Mouse (Mus musculus): ENCODE measurements around the gene Maml3. TPM values are rescaled to one million over a fixed set of nuclear protein-coding genes. Genes with fewer than 3 reads are reported as not detected.

Maml3 gene
- polyA plus RNA-seq, 1 experiment from 2014 or later: 0.65 TPM

GRCm38 (mm10) chr3:51869980-51870379 lies 234.9 kb downstream of the Maml3 start:
- Histone ChIP-seq H3K27ac (ENCODE audit: low read depth) (no peak overlapping the region), H3K4me1 (ENCODE audit: insufficient read depth) (peaks cover 14% of the 10 kb centered on the region), H3K36me3 (replicated peaks; ENCODE audit: insufficient read depth, low read length) (no peaks in the 10 kb centered on the region), H3K9me3 (ENCODE audit: low read length) (no peaks in the 10 kb centered on the region), H3K27me3 (ENCODE audit: insufficient read depth, low read length) (no peaks in the 10 kb centered on the region), H3K4me3 (ENCODE audit: low read depth, low read length) (no peak overlapping the region), H3K4me2 (ENCODE audit: low read depth, low read length) (no peak overlapping the region), H3K9ac (replicated peaks) (no peak overlapping the region)
- ATAC-seq (no peak), DNase-seq (no peak)
- WGBS (ENCODE audit: insufficient replicate concordance): 74% methylated on average over 6 of the region's 6 CpGs
- TF ChIP-seq EP300 (IDR thresholded peaks at IDR 0.05; ENCODE audit: low read depth) (no peak), CTCF (IDR thresholded peaks at IDR 0.05; ENCODE audit: low read depth) (no peak)

- no peak overlapping the region for H3K9ac ChIP-seq (replicated peaks)
- no peak for TF ChIP-seq CTCF (IDR thresholded peaks at IDR 0.05; ENCODE audit: low read depth)
- TF ChIP-seq EP300 (IDR thresholded peaks at IDR 0.05; ENCODE audit: low read depth): no peak
- H3K4me2 ChIP-seq (ENCODE audit: low read depth, low read length): no peak overlapping the region
- ATAC-seq (no peak), DNase-seq (no peak)
- no peaks in the 10 kb centered on the region for H3K27me3 ChIP-seq (ENCODE audit: insufficient read depth, low read length)
- no peaks in the 10 kb centered on the region for H3K9me3 ChIP-seq (ENCODE audit: low read length)
- H3K4me1 ChIP-seq (ENCODE audit: insufficient read depth): peaks cover 10% of the 10 kb centered on the region
- WGBS (ENCODE audit: insufficient replicate concordance): 37% methylated on average over 5 of the region's 5 CpGs
- no peaks in the 10 kb centered on the region for H3K36me3 ChIP-seq (replicated peaks; ENCODE audit: insufficient read depth, low read length)
- H3K4me3 ChIP-seq (ENCODE audit: low read depth, low read length): no peak overlapping the region
- no peak overlapping the region for H3K27ac ChIP-seq (ENCODE audit: low read depth)
These were observed 236.0 kb downstream of the Maml3 start for GRCm38 (mm10) chr3:51868857-51869256.

GRCm38 (mm10) chr3:51866446-51866845 lies 238.4 kb downstream of the Maml3 start:
- DNase-seq (no peak), ATAC-seq (no peak)
- H3K4me1 ChIP-seq (ENCODE audit: insufficient read depth): peaks cover 3% of the 10 kb centered on the region; the same call in 1 of the 2 replicates
- H3K27ac ChIP-seq (ENCODE audit: low read depth): no peak overlapping the region
- no peak overlapping the region for H3K4me2 ChIP-seq (ENCODE audit: low read depth, low read length)
- H3K27me3 ChIP-seq (ENCODE audit: insufficient read depth, low read length): no peaks in the 10 kb centered on the region
- WGBS (ENCODE audit: insufficient replicate concordance): 79% methylated on average over 5 of the region's 5 CpGs
- H3K36me3 ChIP-seq (replicated peaks; ENCODE audit: insufficient read depth, low read length): no peaks in the 10 kb centered on the region
- no peak overlapping the region for H3K9ac ChIP-seq (replicated peaks)
- H3K9me3 ChIP-seq (ENCODE audit: low read length): no peaks in the 10 kb centered on the region
- H3K4me3 ChIP-seq (ENCODE audit: low read depth, low read length): no peak overlapping the region
- no peak for TF ChIP-seq CTCF (IDR thresholded peaks at IDR 0.05; ENCODE audit: low read depth)
- no peak for TF ChIP-seq EP300 (IDR thresholded peaks at IDR 0.05; ENCODE audit: low read depth)

GRCm38 (mm10) chr3:51861631-51862030 lies 243.2 kb downstream of the Maml3 start:
- TF ChIP-seq EP300 (IDR thresholded peaks at IDR 0.05; ENCODE audit: low read depth) (no peak), CTCF (IDR thresholded peaks at IDR 0.05; ENCODE audit: low read depth) (no peak)
- Histone ChIP-seq H3K4me1 (ENCODE audit: insufficient read depth) (no peaks in the 10 kb centered on the region), H3K4me2 (ENCODE audit: low read depth, low read length) (no peak overlapping the region), H3K9ac (replicated peaks) (no peak overlapping the region), H3K27ac (ENCODE audit: low read depth) (no peak overlapping the region), H3K4me3 (ENCODE audit: low read depth, low read length) (no peak overlapping the region), H3K27me3 (ENCODE audit: insufficient read depth, low read length) (no peaks in the 10 kb centered on the region), H3K9me3 (ENCODE audit: low read length) (no peaks in the 10 kb centered on the region), H3K36me3 (replicated peaks; ENCODE audit: insufficient read depth, low read length) (no peaks in the 10 kb centered on the region)
- ATAC-seq (no peak), DNase-seq (no peak)
- 81% methylated on average over 9 of the region's 9 CpGs for WGBS (ENCODE audit: insufficient replicate concordance)

- Histone ChIP-seq H3K27me3 (ENCODE audit: insufficient read depth, low read length) (no peaks in the 10 kb centered on the region), H3K27ac (ENCODE audit: low read depth) (no peak overlapping the region), H3K4me1 (ENCODE audit: insufficient read depth) (no peaks in the 10 kb centered on the region), H3K4me2 (ENCODE audit: low read depth, low read length) (no peak overlapping the region), H3K9ac (replicated peaks) (no peak overlapping the region), H3K9me3 (ENCODE audit: low read length) (no peaks in the 10 kb centered on the region), H3K4me3 (ENCODE audit: low read depth, low read length) (no peak overlapping the region), H3K36me3 (replicated peaks; ENCODE audit: insufficient read depth, low read length) (peaks cover 2% of the 10 kb centered on the region; the same call in 1 of the 2 replicates)
- DNase-seq: no peak
- TF ChIP-seq EP300 (IDR thresholded peaks at IDR 0.05; ENCODE audit: low read depth) (no peak), CTCF (IDR thresholded peaks at IDR 0.05; ENCODE audit: low read depth) (no peak)
- WGBS (ENCODE audit: insufficient replicate concordance): 81% methylated on average over 7 of the region's 7 CpGs
- ATAC-seq: no peak
These were observed 244.4 kb downstream of the Maml3 start for GRCm38 (mm10) chr3:51860458-51860857.

- Histone ChIP-seq H3K36me3 (replicated peaks; ENCODE audit: insufficient read depth, low read length) (peaks cover 5% of the 10 kb centered on the region; the same call in 1 of the 2 replicates), H3K27ac (ENCODE audit: low read depth) (no peak overlapping the region), H3K4me1 (ENCODE audit: insufficient read depth) (no peaks in the 10 kb centered on the region), H3K4me3 (ENCODE audit: low read depth, low read length) (no peak overlapping the region), H3K4me2 (ENCODE audit: low read depth, low read length) (no peak overlapping the region), H3K9me3 (ENCODE audit: low read length) (no peaks in the 10 kb centered on the region), H3K27me3 (ENCODE audit: insufficient read depth, low read length) (no peaks in the 10 kb centered on the region), H3K9ac (replicated peaks) (no peak overlapping the region)
- WGBS (ENCODE audit: insufficient replicate concordance): 39% methylated on average over 2 of the region's 2 CpGs
- no peak for TF ChIP-seq EP300 (IDR thresholded peaks at IDR 0.05; ENCODE audit: low read depth)
- TF ChIP-seq CTCF (IDR thresholded peaks at IDR 0.05; ENCODE audit: low read depth): 0 out of 2 replicates have a peak, but pooled peaks have one; percentile 2
- DNase-seq (no peak), ATAC-seq (no peak)
These were observed 245.7 kb downstream of the Maml3 start for GRCm38 (mm10) chr3:51859208-51859607.

GRCm38 (mm10) chr3:51854152-51854551 lies 250.7 kb downstream of the Maml3 start:
- Histone ChIP-seq H3K4me2 (ENCODE audit: low read depth, low read length) (no peak overlapping the region), H3K4me1 (ENCODE audit: insufficient read depth) (no peaks in the 10 kb centered on the region), H3K27me3 (ENCODE audit: insufficient read depth, low read length) (no peaks in the 10 kb centered on the region), H3K9ac (replicated peaks) (no peak overlapping the region), H3K27ac (ENCODE audit: low read depth) (no peak overlapping the region), H3K36me3 (replicated peaks; ENCODE audit: insufficient read depth, low read length) (peaks cover 5% of the 10 kb centered on the region; the same call in 1 of the 2 replicates), H3K4me3 (ENCODE audit: low read depth, low read length) (no peak overlapping the region), H3K9me3 (ENCODE audit: low read length) (no peaks in the 10 kb centered on the region)
- 90% methylated on average over 10 of the region's 10 CpGs for WGBS (ENCODE audit: insufficient replicate concordance)
- ATAC-seq (no peak), DNase-seq (no peak)
- no peak for TF ChIP-seq EP300 (IDR thresholded peaks at IDR 0.05; ENCODE audit: low read depth)
